Mouse (Mus musculus): Measurements from ENCODE around the gene Gm4869.
"Not testable (repeated sequence)": the region's sequence is repeated elsewhere in the genome, so short reads cannot be mapped to it uniquely, and the experiment has no call there.

The Gm4869 gene

DNA sequence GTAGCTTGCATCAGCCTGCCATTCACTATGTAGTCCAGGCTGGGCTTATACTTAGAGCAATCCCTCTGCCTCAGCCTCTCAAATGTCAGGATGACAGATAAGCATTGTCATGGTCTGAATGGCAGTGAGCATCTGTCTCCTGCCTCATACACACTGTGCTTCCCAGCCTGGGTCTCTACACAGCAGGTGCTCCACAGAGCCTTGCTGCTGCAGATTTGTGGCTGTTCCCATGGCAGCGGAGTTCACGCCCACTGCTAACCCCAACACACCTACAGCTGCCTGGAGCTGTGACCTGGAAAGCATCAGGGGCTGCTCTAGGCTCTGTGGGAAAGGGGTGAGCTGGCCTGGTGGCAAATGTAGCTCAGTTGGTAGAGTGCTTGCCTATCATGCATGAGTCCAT is 19.5 kb downstream of the Gm4869 start:
- no peak for DNase-seq (ENCODE audit: low spot score in 2 of 2)

DNA sequence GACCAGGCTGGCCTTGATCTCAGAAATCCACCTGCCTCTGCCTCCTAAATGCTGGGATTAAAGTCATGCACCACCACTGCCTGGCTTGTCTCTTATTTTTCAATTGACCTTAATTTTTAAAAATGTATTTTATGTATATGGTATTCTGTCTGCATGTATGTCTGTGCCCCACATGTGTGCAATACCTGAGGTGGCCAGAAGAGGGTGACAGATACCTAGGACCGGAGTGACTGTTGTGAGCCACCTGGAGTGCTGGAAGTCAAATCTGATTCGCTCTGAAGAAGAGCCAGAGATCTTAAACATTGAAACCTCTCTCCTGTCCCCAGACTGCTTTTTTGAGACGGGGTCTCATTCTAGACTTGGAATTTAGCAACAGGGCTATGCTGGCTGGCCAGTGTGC is 26.9 kb downstream of the Gm4869 start:
- no peak for DNase-seq (ENCODE audit: low spot score in 2 of 2)

DNA sequence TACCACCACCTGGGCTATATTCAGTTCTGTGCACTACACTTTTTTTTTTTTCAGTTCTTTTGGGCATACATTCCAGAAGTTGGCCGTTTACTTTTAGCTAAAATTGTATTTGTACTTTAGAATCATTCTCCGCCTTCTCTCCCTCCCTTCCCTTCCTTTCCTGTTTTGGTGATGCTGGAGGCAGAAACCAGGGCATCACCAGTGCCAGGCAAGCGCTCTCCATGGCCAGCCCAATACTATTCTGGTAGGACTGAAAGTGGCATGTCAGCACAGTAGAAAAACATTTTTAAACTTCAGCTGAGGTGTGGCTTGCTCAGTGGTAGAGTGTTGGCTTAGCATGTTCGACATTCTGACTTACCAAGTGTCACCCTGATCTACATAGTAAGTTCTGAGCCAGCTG is 36.0 kb downstream of the Gm4869 start:
- no peak for DNase-seq (ENCODE audit: low spot score in 2 of 2)

DNA sequence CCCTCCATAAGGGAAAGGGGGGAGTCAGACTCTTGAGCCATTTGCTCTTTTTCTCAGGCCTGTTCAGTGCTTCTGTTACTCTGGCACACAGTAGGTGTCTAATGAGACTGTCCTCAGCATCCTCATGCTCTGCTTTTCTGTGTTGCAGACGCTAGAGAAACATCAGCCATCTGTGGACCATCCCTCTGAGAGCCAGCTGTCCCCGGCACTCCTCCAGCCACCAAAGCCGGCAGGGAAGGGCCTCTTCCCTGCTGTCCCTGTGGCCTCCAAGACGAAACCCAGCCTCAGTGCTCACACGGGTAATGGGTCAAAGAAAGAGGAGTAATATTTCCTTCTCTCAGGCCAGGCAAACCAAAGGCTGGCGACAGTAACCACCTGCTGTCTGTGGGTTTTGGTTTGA is 45.7 kb downstream of the Gm4869 start:
- no peak for DNase-seq (ENCODE audit: low spot score in 2 of 2)

DNA sequence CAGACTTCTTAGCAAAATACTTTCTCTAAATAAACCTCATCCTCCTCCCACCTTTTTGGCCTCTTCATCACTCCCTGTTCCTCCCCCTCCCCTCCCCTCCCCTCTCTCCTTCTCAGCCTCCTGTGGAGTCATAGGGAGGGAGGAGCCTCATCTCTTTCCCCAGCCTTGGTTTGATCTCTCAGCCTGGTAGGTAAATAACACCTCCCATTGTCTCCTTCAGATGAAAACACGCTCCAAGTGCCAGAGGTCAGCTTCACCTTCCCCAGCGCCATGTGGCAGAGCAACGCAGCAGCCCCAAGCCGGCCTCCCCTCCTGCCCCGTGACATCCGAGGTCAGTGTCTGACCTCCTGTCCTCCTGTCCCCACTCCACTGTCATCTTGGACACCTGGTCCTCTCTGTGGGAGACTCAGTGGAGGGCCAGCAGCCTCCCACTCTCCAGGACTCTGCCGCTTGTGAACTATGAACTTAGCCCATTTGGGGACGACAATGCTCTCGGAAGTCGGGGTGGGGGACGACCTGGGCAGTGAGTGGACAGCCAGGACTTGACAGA is 47.3 kb downstream of the Gm4869 start:
- no peak for DNase-seq (ENCODE audit: low spot score in 2 of 2)

DNA sequence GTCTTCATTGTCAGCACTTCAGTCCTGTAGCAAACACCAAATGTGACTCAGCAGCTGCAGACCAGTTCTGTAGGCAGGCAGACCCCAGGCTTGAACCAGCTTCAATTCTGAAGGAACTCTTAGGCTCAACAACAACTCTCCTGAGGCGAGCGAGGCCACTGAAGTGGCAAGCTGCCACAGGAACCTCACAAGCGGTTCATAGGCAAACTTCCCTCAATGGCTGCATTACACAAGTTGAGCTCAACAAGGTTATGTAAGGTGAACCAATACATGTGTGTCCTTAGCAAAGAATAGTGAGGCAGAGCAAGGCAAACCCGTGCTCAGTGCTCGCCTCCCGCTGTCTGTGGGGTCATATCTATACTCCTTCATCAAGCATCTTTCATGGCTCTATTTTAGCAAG is 52.7 kb downstream of the Gm4869 start:
- no peak for DNase-seq (ENCODE audit: low spot score in 2 of 2)

DNA sequence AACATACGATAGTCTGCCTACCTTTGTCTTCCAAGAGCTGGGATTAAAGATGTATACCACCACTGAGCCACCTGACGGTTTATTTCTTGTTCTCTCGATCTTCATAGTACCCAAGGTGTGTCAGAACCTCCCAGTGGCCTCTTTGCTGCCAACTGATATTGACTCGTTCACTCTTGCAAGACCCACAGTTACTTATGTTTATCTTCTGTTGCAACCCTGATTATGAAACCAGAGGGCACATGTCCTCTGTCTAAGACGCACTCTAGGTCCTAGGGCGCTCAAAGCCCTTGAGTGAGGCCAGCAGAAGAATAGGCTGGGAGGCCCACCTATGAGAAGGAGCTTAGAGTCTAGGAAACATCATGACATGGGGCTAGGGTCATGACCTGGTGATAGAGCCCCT is 55.3 kb downstream of the Gm4869 start:
- no peak for DNase-seq (ENCODE audit: low spot score in 2 of 2)

DNA sequence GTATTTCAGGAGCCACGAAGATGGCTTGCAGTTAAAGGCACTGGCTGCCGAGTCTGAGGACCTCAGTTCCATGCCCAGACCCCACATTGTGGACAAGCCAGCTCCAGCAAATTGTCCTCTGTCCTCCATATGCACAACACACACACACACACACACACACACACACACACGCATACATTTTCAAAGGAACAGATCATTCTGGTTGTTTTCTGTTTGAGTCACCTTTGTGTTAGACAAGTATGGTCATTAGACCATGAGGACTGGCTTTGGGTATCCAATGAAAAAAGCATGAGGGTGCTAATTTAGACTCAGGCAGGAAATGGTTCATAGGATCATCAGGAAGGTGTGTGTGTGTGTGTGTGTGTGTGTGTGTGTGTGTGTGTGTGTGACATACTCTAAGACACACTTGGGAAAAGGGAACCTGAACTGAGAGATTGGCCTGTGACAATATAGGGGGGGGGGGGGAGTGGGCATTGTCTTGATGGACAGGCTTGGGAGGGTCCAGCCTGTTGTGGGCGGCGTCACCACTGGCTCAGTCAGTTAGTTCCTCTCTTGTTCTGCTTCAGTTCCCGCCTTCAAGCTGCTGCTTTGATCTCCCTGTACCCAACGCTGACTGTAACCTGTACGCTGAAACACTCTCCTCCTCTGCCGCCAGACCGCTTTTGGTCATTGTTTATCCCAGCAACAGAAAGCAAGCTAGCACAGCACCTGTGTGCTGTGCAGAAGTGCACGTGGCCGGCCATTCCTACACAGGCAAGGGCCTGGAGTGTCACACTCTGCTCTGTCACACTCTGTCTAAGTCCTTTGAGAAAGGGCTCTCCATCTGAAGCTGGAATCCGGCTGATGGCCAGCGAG is 56.8 kb downstream of the Gm4869 start:
- DNase-seq (ENCODE audit: low spot score in 2 of 2): no peak

DNA sequence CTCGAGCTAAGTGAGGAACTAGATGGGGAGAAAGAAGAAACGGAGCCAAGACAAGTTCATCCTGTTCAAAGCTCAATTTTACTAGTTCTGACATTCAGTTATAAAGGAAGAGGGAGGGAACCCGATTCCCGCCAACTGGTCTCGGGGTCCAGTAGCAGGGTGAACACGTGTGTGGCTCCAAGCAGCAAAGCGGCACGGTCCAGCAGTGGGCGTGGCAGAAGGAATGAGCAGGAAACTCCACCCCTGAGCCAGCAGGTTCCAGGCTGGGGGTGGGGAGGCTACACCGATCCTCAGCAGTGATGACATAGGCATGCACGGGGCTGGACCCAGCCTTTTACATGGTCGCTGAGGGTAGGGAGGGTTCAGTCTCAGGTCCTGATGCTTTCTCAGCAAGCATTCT is 57.5 kb downstream of the Gm4869 start:
- not testable (repeated sequence) for DNase-seq (ENCODE audit: low spot score in 2 of 2)

DNA sequence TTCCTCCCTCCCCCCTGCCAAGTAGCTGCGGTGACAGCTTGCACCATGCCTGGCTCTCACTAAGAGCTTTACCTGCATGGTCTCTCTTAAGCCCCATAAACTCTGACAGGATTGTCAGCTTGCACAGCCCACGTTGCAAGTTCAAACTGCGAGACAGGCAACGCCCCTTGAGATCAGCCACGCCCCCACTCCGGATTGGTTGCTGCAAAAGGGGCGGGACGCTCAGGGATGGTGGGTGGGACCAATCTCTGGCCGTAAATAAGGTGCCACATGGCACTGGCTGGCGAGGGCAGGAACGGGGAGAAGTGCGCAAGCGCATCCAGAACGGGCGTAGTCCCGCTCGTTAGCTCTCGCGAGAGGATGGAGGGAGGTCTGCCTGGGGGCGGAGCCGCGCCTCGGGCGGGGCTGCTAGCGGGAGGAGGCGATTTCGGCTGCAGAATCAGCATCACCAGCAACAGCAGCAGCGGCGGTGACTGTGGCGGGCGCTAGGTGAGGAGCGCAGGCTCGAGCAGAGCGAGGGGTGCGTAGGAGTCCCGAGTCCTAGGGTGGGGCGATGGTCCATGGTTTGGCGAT is 59.8 kb downstream of the Gm4869 start, which contains the start of gene Chst12:
Gene Chst12 (plus strand): TSS at position 343 of the 573 bp plus-strand sequence.
- DNase-seq (ENCODE audit: low spot score in 2 of 2): peak; percentile 98 to 99

DNA sequence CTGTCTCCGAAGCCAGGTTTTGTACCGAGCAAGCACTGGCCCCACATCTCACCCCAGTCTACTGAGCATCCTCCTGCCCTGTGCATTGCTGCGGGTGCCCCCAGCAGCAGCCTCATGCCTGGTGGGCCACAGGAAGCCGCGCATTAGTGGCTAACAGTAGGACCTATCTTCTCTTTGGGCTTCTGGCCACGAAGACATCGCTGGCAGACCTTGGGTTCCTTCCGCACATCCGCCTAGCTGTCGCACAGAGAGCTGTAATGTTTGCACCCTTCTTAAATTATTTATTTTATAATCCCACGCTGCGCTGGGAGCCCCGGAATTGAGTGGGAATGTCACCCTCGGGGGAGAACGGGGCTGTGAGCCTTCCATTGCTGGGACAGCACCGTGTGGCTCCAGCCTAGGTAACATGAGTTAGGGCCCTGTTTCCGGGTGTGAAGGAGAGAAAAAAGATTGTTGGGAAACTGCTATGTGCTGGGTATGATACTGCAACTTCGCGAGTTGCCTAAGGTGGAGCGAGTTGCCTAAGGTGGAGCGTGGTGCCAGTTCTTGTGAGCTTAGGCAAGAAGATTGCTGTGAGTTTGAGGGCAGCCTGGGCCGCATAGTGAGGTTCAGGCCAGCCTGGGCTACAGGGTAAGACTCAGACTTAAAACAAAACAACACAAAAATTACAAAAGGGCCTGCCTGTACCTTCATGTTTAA is 60.8 kb downstream of the Gm4869 start:
- no peak for DNase-seq (ENCODE audit: low spot score in 2 of 2)

DNA sequence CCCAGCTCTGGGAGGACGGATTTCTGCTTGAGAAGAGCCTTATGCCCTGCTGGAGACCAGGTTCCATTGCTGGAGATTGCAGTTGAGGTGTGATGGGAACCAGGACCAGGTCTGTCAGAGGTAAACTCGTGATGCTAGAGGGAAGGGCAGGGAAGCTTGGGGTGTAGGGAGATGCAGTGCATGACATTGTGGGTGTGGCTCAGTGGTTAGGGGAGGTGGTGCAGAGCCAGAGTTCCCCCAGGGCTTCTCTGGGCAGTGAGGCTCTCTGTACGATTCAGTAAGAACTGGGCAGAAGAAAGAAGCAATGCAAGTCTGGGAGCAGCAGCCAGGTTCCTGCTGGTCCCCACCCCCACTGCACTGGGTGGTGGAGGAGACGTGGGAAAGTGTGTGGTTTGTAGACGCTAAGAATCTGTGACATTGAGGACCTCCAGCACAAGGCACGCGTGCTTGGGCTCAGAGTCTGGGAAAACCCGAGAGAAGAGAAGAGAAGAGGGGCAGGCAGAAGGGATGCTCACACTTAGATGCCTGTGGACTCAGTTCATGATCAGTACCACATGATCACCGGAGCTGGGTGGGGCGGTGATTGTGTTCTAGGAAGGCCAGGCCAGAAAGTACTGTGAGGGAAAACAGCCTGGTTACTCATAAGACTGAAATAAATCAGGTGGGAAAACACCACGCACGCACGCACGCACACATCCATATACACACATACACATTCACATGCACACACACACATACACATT is 62.2 kb downstream of the Gm4869 start:
- no peak for DNase-seq (ENCODE audit: low spot score in 2 of 2)

DNA sequence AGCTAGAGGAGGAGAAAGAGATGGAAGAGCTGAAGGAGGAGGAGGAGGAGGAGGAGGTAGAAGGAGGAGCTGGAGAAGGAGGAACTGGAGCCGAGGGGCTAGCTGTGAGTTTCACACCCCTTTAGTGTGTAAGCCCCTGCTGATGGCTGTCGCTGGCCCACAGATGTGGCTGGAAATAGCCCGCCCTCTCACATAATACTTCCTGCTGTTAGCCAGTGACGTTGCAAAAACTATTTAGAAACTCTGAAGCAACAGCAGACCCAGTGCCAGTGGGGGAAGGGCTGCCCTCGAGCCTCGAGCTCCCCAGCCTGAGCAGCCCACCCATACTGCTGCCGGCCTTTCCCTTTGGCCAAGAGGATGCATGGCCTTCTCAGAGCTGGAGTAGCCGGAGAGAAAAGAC is 63.2 kb downstream of the Gm4869 start:
- no peak for DNase-seq (ENCODE audit: low spot score in 2 of 2)

DNA sequence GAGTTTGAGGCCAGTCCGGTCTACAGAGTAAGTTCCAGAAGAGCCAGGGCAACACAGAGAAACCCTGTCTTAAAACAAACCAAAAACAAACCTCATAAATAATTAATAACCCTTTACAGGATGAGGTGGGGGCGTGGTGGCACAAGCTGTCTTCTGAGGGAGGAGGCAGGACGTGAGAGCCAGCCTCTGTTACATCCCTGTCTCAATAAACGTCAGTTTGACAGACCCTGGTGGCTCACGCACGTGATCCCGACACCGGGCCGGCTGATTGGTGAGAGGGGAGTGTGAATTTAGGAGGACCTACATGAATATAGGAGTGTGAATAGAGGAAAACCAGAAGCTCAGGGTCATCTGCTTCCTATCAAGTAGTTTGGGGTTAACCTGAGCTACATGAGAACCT is 63.8 kb downstream of the Gm4869 start:
- DNase-seq (ENCODE audit: low spot score in 2 of 2): no peak

DNA sequence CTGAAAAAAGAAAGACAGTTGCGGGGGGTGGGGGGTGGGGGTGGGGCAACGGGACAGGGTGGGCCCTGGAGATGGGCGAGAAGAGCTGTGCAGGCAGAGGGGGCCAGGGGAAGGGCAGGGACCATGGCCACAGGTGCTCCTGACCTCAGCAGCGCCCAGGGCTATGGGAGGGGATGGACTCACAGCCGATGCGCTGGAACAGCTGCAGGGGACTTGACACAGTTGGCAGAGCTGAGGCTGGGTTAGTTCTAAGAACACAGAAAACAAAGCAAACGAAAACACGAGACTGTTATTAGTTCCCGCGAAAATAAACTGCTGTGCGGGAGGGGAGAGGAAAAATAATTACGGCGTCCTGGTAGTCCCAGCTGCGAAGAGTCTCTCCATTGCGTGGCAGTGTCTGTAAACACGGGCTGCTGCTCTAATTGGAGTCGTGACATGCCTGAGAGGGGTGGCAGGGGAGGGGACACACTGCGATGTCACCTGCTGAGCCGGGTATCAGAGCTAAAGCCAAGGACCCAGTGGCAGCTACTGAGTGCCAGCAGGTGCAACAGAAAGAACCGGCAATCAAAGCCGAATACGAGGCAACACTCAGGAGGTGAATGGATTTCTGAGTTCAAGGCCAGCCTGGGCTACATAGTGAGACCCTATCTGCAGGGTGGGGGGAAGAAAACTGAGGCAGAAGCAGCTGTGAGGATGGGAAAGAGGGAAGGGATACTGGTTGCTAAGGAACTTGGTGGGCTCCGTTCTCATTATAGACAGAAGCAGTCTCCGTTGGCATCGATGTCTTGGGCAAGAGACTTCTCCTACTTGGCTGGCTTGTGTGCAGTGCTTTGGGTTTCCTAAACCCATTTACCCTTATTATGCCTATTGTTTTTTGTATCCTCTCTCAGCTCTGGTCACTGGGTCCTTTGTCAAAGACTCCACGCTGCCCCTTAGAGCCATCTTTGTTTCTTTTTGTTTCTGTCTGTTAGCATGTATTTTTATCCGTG is 64.9 kb downstream of the Gm4869 start:
- no peak for DNase-seq (ENCODE audit: low spot score in 2 of 2)

DNA sequence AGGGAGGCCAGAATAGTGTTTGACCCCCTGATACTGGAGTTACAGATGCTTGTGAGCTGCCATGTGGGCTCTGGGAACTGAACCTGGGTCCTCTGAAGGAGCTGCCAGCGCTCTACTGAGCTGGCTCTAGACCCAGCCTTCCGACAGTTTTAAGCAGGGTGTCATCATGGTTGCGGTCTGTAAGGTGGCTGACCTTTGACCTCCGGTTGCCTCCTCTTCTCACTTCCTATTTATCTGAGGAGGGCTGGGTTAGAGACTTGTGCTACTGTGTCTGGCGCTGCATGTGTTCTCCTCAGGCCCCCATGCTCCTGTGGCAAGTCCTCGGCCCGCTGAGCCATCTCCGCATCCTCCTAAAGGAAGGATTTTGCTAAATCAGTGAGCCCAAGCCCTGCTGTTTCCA is 68.5 kb downstream of the Gm4869 start:
- DNase-seq (ENCODE audit: low spot score in 2 of 2): no peak

DNA sequence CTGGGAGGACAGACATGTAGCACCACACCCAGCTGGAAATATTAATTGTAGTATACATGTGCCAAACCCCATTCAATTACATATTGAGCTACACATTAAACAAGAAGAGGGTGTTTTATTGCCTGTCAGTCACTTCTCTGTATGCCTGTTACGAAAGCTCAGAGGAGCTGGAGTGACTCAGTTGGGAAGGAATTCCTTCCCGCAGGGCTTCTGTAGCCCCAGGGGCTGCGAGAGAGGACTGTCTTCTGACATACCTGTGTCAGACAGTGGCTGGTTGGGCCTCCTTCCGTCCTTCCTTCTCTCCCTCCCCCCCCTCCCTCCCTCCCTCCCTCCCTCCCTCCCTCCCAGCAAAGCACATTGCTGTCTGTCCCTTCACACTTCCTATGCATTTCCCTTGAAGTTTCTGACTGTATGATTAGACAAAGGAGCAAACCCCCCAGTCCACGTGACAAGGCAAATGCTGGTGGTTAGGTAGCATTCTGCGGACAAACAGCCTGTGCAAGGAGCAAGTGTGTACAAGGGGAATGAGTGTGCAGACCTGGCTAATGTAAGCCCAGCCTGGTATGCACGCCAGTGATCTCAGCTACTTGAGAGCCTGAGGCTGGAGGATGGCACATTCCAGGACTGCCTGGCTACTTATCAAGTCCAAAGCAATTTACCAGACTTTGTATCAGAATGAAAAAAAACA is 69.5 kb downstream of the Gm4869 start:
- DNase-seq (ENCODE audit: low spot score in 2 of 2): no peak

DNA sequence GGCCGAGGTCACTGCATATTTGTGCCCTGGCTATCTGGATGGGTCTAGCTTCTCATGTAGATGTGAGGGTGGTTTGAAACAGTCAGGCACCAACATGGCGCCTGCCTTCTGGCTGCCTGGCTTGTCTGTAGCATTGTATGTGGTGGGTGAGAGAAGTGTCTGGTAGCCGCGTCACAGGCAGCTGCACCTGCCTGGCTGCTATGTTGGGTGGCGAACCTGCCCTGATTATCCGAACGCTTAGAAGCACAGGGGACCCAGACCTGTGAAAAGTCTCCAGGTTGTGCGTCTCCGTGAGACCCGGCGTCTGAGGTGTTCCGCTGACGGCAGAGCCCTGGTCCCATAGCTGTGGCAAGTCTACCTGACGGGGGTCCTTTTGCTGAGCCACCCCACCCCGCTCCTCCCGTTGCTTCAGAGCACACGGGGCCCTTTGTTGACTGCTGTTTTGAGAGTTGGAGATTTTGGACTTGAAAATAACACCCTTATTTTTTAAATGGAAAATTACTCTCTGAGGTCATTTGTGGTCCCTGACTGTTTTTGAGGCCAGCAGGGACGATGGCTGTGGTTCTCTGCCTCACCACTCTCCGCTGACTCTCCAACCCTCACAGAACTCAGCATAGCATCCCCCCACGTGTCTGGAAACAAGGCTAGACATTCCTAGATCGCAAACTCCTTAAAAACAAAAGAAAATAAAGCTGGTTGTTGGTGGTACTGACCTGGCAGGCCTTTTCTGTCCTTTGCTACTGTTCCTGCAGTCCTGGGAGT is 71.9 kb downstream of the Gm4869 start:
- no peak for DNase-seq (ENCODE audit: low spot score in 2 of 2)

DNA sequence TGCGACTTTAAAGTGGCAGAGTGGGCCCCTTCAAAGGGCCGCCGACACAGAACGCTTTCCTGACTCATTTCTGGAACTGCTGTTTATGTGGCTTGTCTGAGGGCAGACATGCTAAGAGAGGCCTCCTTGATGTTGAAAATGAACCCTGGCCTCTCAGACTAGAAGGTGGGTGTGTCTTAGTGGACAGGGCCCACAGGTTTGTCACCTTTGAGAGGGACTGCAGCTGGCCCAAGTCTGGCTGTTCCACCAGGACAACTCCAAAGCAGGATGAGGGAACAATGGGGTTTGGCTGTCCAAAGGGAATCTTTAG is 72.4 kb downstream of the Gm4869 start:
- no peak for DNase-seq (ENCODE audit: low spot score in 2 of 2)

Measured in frontal cortex, postnatal 10 days (tissue).